Mouse (Mus musculus) thymus, postnatal 25 days (tissue): ENCODE data around the gene Tcte1.
A peak's percentile ranks its signal among the peaks of the same experiment; 100 is the strongest.

Source experiments
- DNase-seq: peaks from one replicate; pipeline ENCODE4 v3.0.0; 2022

The Tcte1 gene

DNA sequence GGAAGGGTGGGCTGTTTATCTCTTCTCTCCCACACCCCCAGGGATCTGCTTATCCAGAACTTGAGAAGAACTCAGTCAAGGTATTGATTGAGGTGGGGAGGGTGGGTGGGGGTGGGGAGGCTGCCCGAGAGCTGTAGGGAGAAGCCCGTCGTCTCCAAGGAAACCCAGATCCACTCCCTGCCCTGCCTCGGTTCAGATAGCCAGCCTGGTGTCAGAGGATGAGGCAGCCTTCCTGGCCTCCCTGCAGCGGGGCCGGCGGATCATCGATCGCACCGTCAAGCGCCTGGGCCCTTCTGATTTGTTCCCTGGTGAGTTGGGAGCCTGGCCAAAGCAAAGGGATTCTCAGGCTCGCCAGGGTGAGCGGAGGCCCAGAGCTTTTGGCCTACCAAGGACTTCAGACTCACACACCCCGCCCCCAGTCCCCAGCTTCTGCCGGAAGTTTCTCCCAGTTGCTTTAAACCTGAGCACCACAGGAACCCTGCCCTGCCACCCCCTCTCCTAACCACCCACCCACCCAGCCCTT is 8.0 kb upstream of the Tcte1 start:
- DNase-seq: no peak

DNA sequence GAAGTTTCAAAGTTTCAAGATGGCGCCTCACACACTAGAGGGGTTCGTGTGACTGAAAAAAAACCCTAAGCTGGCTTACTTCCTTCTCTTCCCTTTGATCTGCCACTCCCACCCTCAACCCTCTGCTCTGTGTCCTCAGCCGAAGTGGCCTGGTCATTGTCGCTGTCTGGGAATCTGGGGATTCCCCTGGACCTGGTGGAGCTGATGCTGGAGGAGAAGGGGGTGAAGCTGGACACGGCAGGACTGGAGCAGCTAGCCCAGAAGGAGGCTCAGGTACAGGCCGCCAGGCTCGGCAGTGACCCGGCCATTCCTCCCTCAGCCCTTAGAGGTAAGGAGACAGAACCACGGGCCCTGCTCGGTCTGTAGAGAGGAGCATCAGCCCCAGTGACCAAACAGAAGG is 7.4 kb upstream of the Tcte1 start:
- no peak for DNase-seq

DNA sequence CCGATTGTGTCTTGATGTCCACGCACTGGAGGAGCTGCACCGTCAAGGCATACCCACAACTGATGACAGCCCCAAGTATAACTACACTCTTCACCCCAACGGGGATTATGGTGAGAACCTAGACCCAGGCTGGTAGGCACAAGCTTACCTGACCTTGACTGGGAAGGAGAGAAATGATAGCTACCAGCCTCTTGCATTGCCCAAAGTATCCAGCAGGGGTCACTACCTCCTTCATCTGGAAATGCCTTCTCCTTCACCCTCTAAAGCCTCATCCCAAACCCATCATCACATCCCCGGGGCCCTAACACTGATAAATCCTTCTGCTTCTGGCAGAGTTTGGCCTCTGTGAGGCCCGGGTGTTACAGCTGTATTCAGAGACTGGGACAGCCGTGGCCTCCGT is 6.7 kb upstream of the Tcte1 start:
- peak; percentile 79 for DNase-seq

DNA sequence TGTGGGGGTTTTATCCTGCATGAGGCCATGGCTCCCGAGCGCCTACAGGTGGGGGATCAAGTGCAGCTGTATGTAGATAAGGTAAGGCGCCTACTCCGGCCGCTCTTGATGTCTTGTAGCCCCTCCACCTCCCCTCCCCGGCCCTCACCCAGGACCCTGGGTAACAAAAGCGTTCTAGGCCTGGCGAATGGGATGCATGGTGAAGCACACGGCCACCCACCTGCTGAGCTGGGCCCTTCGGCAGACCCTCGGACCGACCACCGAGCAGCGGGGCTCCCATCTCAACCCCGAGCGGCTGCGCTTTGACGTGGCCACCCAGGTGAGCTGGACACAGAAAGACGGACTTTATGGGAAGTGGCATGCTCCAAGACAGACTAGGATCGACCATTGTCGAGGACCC is 6.1 kb upstream of the Tcte1 start:
- no peak for DNase-seq

- DNase-seq: no peak
Observed at GRCm38 (mm10) chr17:45517549-45518215, 5.6 kb upstream of the Tcte1 start.

DNA sequence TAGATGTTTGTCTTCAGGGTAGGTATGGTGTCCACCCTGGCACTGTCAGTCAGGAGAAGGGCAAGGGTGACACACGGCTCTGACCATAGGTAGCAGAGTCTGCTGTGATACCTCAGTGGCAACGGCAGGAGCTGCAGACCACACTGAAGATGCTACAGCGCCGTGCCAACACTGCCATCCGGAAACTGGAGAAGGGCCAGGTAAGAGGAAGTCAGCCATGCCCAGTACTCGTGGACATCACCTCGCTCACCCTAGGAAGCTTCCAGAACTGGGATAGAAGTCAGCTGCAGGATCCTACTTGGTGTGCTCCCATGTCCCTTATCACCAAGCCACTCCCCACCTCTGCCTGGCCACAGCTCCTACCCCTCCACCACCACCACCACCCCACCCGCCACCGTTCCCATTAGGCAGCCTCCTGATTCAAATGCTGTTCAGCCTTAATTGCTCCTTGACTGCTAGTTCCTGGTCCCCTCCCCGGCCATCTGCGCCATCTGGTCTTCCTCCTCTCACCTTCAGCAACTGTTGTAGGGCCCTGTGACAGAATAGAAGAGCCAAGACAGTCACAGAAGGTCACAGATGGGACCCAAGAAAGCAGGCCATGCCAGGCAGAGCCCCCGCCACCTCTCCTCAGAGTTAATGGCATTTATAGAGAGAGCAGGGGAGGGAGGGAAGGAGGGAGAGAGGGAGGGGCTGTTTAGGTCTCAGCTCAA is 4.3 kb upstream of the Tcte1 start:
- DNase-seq: no peak

DNA sequence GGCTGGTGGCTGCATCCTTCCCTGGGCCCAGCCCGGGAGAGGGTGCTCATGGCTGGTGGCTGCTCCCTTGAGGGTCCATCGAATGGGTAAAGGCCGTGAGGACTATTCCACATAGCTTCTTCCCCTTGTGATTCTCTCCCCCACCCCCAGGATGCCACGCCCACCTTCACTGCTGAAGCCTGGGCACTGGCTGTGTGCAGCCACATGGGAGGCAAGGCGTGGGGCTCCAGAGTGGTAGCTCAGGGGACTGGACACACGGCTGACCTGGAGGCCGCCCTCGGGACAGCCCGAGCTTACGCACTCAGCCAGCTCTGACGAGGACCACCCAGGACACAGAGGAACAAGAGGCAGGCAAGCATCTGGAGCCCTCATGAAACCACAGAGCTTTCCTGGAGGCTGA is 3.1 kb upstream of the Tcte1 start:
- no peak for DNase-seq

- DNase-seq: no peak
Observed at GRCm38 (mm10) chr17:45524961-45525360, 1.7 kb downstream of the Tcte1 start.

GRCm38 (mm10) chr17:45526571-45526970 is 3.3 kb downstream of the Tcte1 start:
- DNase-seq: no peak

- no peak for DNase-seq
Observed at GRCm38 (mm10) chr17:45530346-45530782, 7.1 kb downstream of the Tcte1 start.

DNA sequence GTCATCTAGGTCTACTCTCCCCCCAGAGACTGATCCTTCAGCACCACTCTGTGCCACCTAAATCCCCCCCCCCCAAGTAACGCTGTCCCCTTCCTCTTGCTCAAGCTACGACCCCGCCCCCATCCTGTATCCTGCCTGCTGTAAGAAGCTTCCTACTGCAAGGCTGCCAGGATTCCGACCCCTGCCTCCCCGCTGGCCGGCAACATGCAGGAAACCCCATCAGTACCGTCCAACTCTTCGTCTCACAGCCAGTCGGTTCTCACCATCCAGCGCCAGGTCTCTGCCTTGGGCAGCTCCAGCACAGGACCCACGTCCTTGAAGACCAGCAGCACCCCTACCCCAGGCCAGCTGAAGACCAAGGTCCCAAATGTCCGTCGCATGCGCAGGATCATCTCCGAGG is 9.7 kb downstream of the Tcte1 start:
- no peak for DNase-seq

- DNase-seq: no peak
Observed at GRCm38 (mm10) chr17:45536264-45536663, 13.0 kb downstream of the Tcte1 start.

- DNase-seq: no peak
Observed at GRCm38 (mm10) chr17:45538394-45538793, 15.2 kb downstream of the Tcte1 start.

GRCm38 (mm10) chr17:45539664-45540063 is 16.4 kb downstream of the Tcte1 start:
- DNase-seq: no peak

GRCm38 (mm10) chr17:45542129-45542528 is 18.9 kb downstream of the Tcte1 start:
- DNase-seq: no peak

DNA sequence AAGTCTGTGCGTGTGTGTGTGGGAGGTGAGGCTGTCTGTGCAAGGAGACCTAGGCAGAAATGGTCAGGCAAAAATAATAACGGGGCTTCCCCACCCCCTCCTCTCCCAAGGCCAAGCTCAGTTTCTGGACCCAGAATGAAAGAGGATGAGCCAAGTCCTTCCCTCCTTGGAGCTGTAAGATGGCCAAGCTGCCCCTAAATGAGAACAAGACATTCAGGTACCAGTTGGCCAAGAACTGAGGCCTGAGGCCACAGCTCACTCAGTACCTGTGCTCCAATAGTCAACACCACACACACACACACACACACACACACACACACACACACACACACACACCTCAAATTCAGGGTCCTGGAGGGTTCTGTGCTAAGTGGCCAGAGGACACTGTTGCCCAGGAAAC is 19.5 kb downstream of the Tcte1 start:
- no peak for DNase-seq

DNA sequence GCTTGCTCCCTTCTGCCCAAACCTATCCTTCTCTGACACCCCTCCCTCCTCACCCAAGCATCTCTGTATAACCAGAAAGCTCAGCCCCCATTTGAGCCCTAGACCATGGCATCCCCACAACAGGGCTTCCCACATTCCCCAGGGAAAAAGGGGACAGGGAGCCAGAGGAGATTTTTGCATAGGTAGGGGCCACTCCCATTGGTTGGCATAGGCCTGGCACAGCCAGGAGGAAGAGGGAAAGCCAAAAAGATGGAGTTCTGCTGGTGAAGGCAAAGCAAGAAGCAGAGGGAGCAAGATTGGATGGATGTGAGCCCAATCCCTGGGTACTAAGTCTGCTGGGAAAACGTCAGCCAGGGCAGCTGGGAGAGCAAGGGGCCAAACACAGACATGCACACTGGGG is 19.9 kb downstream of the Tcte1 start:
- DNase-seq: no peak

GRCm38 (mm10) chr17:45544001-45544872 is 21.0 kb downstream of the Tcte1 start:
- DNase-seq: no peak

- DNase-seq: no peak
Observed at GRCm38 (mm10) chr17:45544873-45545277, 21.6 kb downstream of the Tcte1 start.

GRCm38 (mm10) chr17:45545278-45545961 is 22.2 kb downstream of the Tcte1 start:
- DNase-seq: no peak

DNA sequence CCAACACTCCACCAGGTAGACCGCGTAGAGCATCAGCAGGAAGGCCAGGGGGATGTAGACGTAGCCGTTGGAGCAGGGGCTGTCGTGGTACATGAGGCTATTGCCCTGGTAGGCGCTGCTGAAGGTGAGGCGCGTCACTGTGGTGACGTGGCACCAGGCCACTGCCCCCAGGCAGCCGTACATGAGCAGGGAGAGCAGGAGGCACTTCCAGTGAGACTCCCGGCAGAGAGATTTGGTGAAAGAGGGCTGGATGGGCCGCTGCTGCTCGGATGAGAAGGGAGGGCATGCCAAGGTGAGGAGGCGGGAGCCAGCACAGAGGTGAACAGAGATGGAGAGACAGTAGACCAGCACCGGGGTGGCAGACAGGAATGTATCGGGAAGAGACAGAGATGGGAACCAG is 23.7 kb downstream of the Tcte1 start:
- DNase-seq: no peak

DNA sequence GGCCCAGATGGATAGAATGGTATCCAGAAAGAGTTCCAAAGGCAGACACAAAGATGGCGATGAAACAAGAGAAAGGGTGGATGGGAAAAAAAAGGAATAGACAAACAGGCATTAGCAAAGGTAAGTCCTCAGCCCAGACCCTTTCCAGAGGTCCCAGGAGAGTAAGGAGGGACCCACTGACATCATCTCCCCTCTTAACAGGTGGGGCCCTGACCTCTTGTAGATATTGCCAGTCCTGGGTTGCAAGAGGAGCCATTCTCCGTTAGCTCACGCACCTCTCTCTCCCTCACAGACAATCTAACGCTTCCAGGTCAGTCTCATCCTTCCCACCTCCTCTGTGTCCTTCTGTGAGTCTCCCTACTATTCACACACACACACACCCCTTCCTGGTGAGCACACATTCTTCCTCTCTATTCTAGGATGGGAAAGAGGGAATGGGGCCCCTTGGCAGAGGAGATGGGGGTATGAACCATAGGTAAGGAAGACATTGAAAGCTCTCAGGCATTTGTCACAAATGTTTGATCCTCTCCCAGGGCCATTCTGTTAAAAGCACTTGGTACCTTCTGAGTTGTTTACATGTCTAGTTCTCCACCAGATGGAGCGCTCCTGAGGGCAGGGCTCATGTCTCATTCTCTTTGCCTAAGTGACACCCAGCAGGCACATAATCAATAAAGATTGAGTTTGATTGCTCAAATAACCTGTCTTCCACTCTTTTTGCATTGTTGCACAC is 24.4 kb downstream of the Tcte1 start:
- DNase-seq: no peak
